Mouse (Mus musculus): ENCODE measurements around the gene Frat2. TPM values are rescaled to one million over a fixed set of nuclear protein-coding genes. Genes with fewer than 3 reads are reported as not detected.

The Frat2 gene
- polyA plus RNA-seq, 1 experiment from 2014 or later = 6.4 TPM

GRCm38 (mm10) chr19:41831718-41832391 is 16.1 kb downstream of the Frat2 start:
- Histone ChIP-seq H3K9me3 (ENCODE audit: control insufficient read depth, low read length) (no peaks in the 10 kb centered on the region), H3K27me3 (replicated peaks; ENCODE audit: control insufficient read depth, insufficient read depth, low read length) (peaks cover 19% of the 10 kb centered on the region), H3K27ac (ENCODE audit: low read depth) (no peak overlapping the region), H3K4me2 (ENCODE audit: low read length) (peak overlapping the region; percentile 97), H3K9ac (ENCODE audit: low read length) (peak overlapping the region; percentile 64; the same call in 1 of the 2 replicates), H3K4me3 (ENCODE audit: low read depth, low read length) (peak overlapping the region; percentile 63), H3K4me1 (replicated peaks; ENCODE audit: control insufficient read depth, insufficient read depth, low read length) (peaks cover 9% of the 10 kb centered on the region), H3K36me3 (ENCODE audit: control insufficient read depth, insufficient read depth, low read length) (no peaks in the 10 kb centered on the region)
- ATAC-seq (replicated peaks; ENCODE audit: low FRiP score, low TSS enrichment, low read depth) (no peak), DNase-seq (ENCODE audit: low spot score) (peak; percentile 63)
- 10% methylated on average over 14 of the region's 14 CpGs for WGBS

- under 1% methylated on average over 19 of the region's 19 CpGs for WGBS
- peaks cover 19% of the 10 kb centered on the region for H3K27me3 ChIP-seq (replicated peaks; ENCODE audit: control insufficient read depth, insufficient read depth, low read length)
- ATAC-seq (replicated peaks; ENCODE audit: low FRiP score, low TSS enrichment, low read depth) (no peak), DNase-seq (ENCODE audit: low spot score) (peak; percentile 68)
- H3K4me1 ChIP-seq (replicated peaks; ENCODE audit: control insufficient read depth, insufficient read depth, low read length) = peaks cover 9% of the 10 kb centered on the region
- H3K4me2 ChIP-seq (ENCODE audit: low read length) = peak overlapping the region; percentile 97
- H3K9ac ChIP-seq (ENCODE audit: low read length) = peak overlapping the region; percentile 64
- no peaks in the 10 kb centered on the region for H3K36me3 ChIP-seq (ENCODE audit: control insufficient read depth, insufficient read depth, low read length)
- H3K9me3 ChIP-seq (ENCODE audit: control insufficient read depth, low read length) = no peaks in the 10 kb centered on the region
- 0 out of 2 replicates have a peak overlapping the region, but pooled peaks have one; percentile 87 for H3K27ac ChIP-seq (ENCODE audit: low read depth)
- H3K4me3 ChIP-seq (ENCODE audit: low read depth, low read length) = peak overlapping the region; percentile 63
Measured at GRCm38 (mm10) chr19:41831101-41831570, 16.8 kb downstream of the Frat2 start.

GRCm38 (mm10) chr19:41830106-41831031 is 17.6 kb downstream of the Frat2 start:
- peaks cover 19% of the 10 kb centered on the region for H3K27me3 ChIP-seq (replicated peaks; ENCODE audit: control insufficient read depth, insufficient read depth, low read length)
- H3K36me3 ChIP-seq (ENCODE audit: control insufficient read depth, insufficient read depth, low read length) = no peaks in the 10 kb centered on the region
- under 1% methylated on average over 85 of the region's 112 CpGs for WGBS
- DNase-seq (ENCODE audit: low spot score) = peak; percentile 83
- H3K4me2 ChIP-seq (ENCODE audit: low read length) = peak overlapping the region; percentile 97
- peaks cover 9% of the 10 kb centered on the region for H3K4me1 ChIP-seq (replicated peaks; ENCODE audit: control insufficient read depth, insufficient read depth, low read length)
- H3K9me3 ChIP-seq (ENCODE audit: control insufficient read depth, low read length) = no peaks in the 10 kb centered on the region
- peak overlapping the region; percentile 87 for H3K27ac ChIP-seq (ENCODE audit: low read depth)
- H3K4me3 ChIP-seq (ENCODE audit: low read depth, low read length) = peak overlapping the region; percentile 63
- peak overlapping the region; percentile 64 for H3K9ac ChIP-seq (ENCODE audit: low read length)
- ATAC-seq (replicated peaks; ENCODE audit: low FRiP score, low TSS enrichment, low read depth) = peak; percentile 56

GRCm38 (mm10) chr19:41829381-41830105 is 18.4 kb downstream of the Frat2 start, which contains the start of gene Frat1:
TSS of gene Frat1 (plus strand) at chr19:41829970.
- Histone ChIP-seq H3K4me1 (replicated peaks; ENCODE audit: control insufficient read depth, insufficient read depth, low read length) (peaks cover 9% of the 10 kb centered on the region), H3K9ac (ENCODE audit: low read length) (peak within 1 kb of the TSS; percentile 64), H3K4me2 (ENCODE audit: low read length) (peak within 1 kb of the TSS; percentile 97), H3K36me3 (ENCODE audit: control insufficient read depth, insufficient read depth, low read length) (no peaks in the 10 kb centered on the region), H3K9me3 (ENCODE audit: control insufficient read depth, low read length) (no peaks in the 10 kb centered on the region), H3K27me3 (replicated peaks; ENCODE audit: control insufficient read depth, insufficient read depth, low read length) (peaks cover 19% of the 10 kb centered on the region), H3K27ac (ENCODE audit: low read depth) (peak within 1 kb of the TSS; percentile 87), H3K4me3 (ENCODE audit: low read depth, low read length) (peak within 1 kb of the TSS; percentile 63)
- ATAC-seq (replicated peaks; ENCODE audit: low FRiP score, low TSS enrichment, low read depth) (peak; percentile 91), DNase-seq (ENCODE audit: low spot score) (peak; percentile 98)
- WGBS = 2% methylated on average over 39 of the region's 39 CpGs

- Histone ChIP-seq H3K4me3 (ENCODE audit: low read depth, low read length) (peak overlapping the region; percentile 63), H3K9me3 (ENCODE audit: control insufficient read depth, low read length) (no peaks in the 10 kb centered on the region)
- WGBS = 63% methylated on average over 3 of the region's 3 CpGs
Measured at GRCm38 (mm10) chr19:41828941-41829340, 19.0 kb downstream of the Frat2 start.

GRCm38 (mm10) chr19:41826529-41826928 is 21.4 kb downstream of the Frat2 start:
- H3K4me3 ChIP-seq (ENCODE audit: low read depth, low read length) = no peak overlapping the region
- H3K27me3 ChIP-seq (replicated peaks; ENCODE audit: control insufficient read depth, insufficient read depth, low read length) = peaks cover 5% of the 10 kb centered on the region; the same call in 1 of the 2 replicates
- DNase-seq (ENCODE audit: low spot score) (no peak), ATAC-seq (replicated peaks; ENCODE audit: low FRiP score, low TSS enrichment, low read depth) (no peak)
- no peaks in the 10 kb centered on the region for H3K9me3 ChIP-seq (ENCODE audit: control insufficient read depth, low read length)
- no peaks in the 10 kb centered on the region for H3K36me3 ChIP-seq (ENCODE audit: control insufficient read depth, insufficient read depth, low read length)
- no peak overlapping the region for H3K9ac ChIP-seq (ENCODE audit: low read length)
- no peak overlapping the region for H3K27ac ChIP-seq (ENCODE audit: low read depth)
- H3K4me2 ChIP-seq (ENCODE audit: low read length) = no peak overlapping the region
- WGBS = 81% methylated on average over 3 of the region's 3 CpGs
- peaks cover 8% of the 10 kb centered on the region for H3K4me1 ChIP-seq (replicated peaks; ENCODE audit: control insufficient read depth, insufficient read depth, low read length)

More at GRCm38 (mm10) chr19:41828941-41829340, 19.0 kb downstream of the Frat2 start:
- ATAC-seq (replicated peaks; ENCODE audit: low FRiP score, low TSS enrichment, low read depth) (no peak), DNase-seq (ENCODE audit: low spot score) (no peak)
- Histone ChIP-seq H3K27me3 (replicated peaks; ENCODE audit: control insufficient read depth, insufficient read depth, low read length) (peaks cover 19% of the 10 kb centered on the region), H3K4me1 (replicated peaks; ENCODE audit: control insufficient read depth, insufficient read depth, low read length) (peaks cover 9% of the 10 kb centered on the region), H3K9ac (ENCODE audit: low read length) (no peak overlapping the region), H3K4me2 (ENCODE audit: low read length) (peak overlapping the region; percentile 97), H3K36me3 (ENCODE audit: control insufficient read depth, insufficient read depth, low read length) (no peaks in the 10 kb centered on the region), H3K27ac (ENCODE audit: low read depth) (peak overlapping the region; percentile 87)

GRCm38 (mm10) chr19:41824950-41825349 is 23.0 kb downstream of the Frat2 start:
- ATAC-seq (replicated peaks; ENCODE audit: low FRiP score, low TSS enrichment, low read depth) (no peak), DNase-seq (ENCODE audit: low spot score) (no peak)
- 87% methylated on average over 5 of the region's 5 CpGs for WGBS
- Histone ChIP-seq H3K9ac (ENCODE audit: low read length) (no peak overlapping the region), H3K9me3 (ENCODE audit: control insufficient read depth, low read length) (no peaks in the 10 kb centered on the region), H3K27me3 (replicated peaks; ENCODE audit: control insufficient read depth, insufficient read depth, low read length) (no peaks in the 10 kb centered on the region), H3K4me2 (ENCODE audit: low read length) (no peak overlapping the region), H3K36me3 (ENCODE audit: control insufficient read depth, insufficient read depth, low read length) (no peaks in the 10 kb centered on the region), H3K4me1 (replicated peaks; ENCODE audit: control insufficient read depth, insufficient read depth, low read length) (no peaks in the 10 kb centered on the region; the same call in 1 of the 2 replicates), H3K27ac (ENCODE audit: low read depth) (no peak overlapping the region), H3K4me3 (ENCODE audit: low read depth, low read length) (no peak overlapping the region)

GRCm38 (mm10) chr19:41822589-41822988 is 25.3 kb downstream of the Frat2 start:
- Histone ChIP-seq H3K4me2 (ENCODE audit: low read length) (no peak overlapping the region), H3K9ac (ENCODE audit: low read length) (no peak overlapping the region), H3K27ac (ENCODE audit: low read depth) (no peak overlapping the region), H3K9me3 (ENCODE audit: control insufficient read depth, low read length) (no peaks in the 10 kb centered on the region), H3K4me3 (ENCODE audit: low read depth, low read length) (no peak overlapping the region), H3K36me3 (ENCODE audit: control insufficient read depth, insufficient read depth, low read length) (no peaks in the 10 kb centered on the region), H3K27me3 (replicated peaks; ENCODE audit: control insufficient read depth, insufficient read depth, low read length) (no peaks in the 10 kb centered on the region), H3K4me1 (replicated peaks; ENCODE audit: control insufficient read depth, insufficient read depth, low read length) (no peaks in the 10 kb centered on the region)
- DNase-seq (ENCODE audit: low spot score) (no peak), ATAC-seq (replicated peaks; ENCODE audit: low FRiP score, low TSS enrichment, low read depth) (no peak)
- WGBS = 89% methylated on average over 1 of the region's 1 CpGs

Measured in intestine, embryonic 14.5 days (tissue).